Mouse (Mus musculus) E14TG2a.4 (cell line): Measurements from ENCODE around the gene Ift20.

Experiments used
- CTCF ChIP-seq: conservative IDR thresholded peaks from 2 replicates; pipeline ENCODE4 v1.5.1; 2014; ENCODE audit warnings: low read length
- NANOG ChIP-seq: IDR thresholded peaks from 2 replicates; pipeline ENCODE4 v1.6.1; 2014; ENCODE audit warnings: borderline replicate concordance, low read length, mixed read lengths

GRCm38 (mm10) chr11:78515549-78516325 lies 20.4 kb upstream of the Ift20 start:
- TF ChIP-seq CTCF (peak; percentile 84), NANOG (no peak)
